Mouse (Mus musculus) E14TG2a.4 (cell line): ENCODE measurements around the gene Tbpl1.

ENCODE experiments used
- H3K27me3 ChIP-seq: 2 replicates; pipeline ENCODE4 v1.6.1; 2014; ENCODE audit warnings: low read length, control low read depth; ENCODE audit not compliant: insufficient read depth
- H3K36me3 ChIP-seq: 2 replicates; pipeline ENCODE4 v1.6.1; 2014; ENCODE audit warnings: low read length, control low read depth; ENCODE audit not compliant: insufficient read depth
- H3K4me1 ChIP-seq: replicated peaks from 2 replicates; pipeline ENCODE4 v1.6.1; 2014; ENCODE audit warnings: low read depth, low read length, control low read depth
- H3K4me3 ChIP-seq: replicated peaks from 2 replicates; pipeline ENCODE4 v1.5.1; 2014; ENCODE audit warnings: mild to moderate bottlenecking, low read length
- H3K9me3 ChIP-seq: 2 replicates; pipeline ENCODE4 v1.6.1; 2014; ENCODE audit warnings: low read length, control low read depth
- CTCF ChIP-seq: conservative IDR thresholded peaks from 2 replicates; pipeline ENCODE4 v1.5.1; 2014; ENCODE audit warnings: low read length
- NANOG ChIP-seq: IDR thresholded peaks from 2 replicates; pipeline ENCODE4 v1.6.1; 2014; ENCODE audit warnings: borderline replicate concordance, low read length, mixed read lengths
- POU5F1 ChIP-seq: IDR thresholded peaks from 2 replicates; pipeline ENCODE4 v1.6.1; 2014; ENCODE audit warnings: low read length, borderline replicate concordance

Tbpl1 gene

DNA sequence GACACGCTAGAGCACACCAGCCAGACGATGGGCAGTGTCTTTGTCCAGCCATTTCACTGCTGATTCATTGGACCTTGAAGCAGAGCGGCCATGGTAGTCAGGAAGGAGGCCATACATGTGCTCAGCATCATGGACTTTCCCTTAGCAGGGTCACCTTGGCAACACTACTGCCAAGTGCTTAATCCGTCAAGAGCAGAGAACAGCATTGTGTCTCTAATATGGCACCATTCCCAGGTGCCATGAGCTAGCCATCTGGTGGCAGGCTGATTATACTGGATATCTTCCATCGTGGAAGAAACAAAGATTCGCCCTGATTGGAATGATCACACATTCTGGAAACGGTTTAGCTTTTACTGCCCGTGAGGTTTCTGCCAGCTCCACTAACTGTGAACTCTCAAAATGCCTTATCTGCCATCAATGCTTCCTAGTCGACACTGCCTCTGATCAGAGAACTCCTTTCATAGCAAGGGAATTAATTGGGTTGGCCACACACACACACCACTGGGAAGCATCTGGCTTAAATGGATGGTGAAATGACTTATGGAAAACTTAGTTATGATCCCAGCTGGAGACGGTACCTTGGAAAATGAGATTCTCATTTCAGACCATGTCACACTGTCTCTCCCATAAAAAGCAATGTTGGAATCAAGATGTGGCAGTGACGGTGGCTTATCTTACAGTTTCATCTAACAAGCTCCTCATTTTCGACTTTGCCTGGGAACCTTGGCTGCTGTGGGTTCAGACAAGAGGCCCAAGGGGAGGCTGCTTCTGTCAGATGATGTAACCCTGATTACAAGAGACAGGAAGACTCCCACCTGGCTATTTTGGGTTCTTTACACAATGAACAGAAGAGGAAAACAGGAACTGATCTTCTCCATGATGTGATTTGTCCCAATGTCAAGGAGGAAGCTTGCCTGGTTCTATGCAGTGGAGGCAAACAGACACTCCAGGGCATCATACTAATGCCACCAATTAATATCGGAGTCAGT, 14.9 kb upstream of the Tbpl1 start:
- Histone ChIP-seq H3K4me3 (no peak overlapping the region), H3K36me3 (no peaks in the 10 kb centered on the region), H3K27me3 (0 out of 2 replicates have a peak, but pooled peaks cover 3% of the 10 kb centered on the region), H3K4me1 (no peaks in the 10 kb centered on the region), H3K9me3 (no peaks in the 10 kb centered on the region)
- TF ChIP-seq CTCF: no peak
- TF ChIP-seq POU5F1: no peak
- TF ChIP-seq NANOG: no peak

GRCm38 (mm10) chr10:22745922-22746321, 14.2 kb upstream of the Tbpl1 start:
- TF ChIP-seq NANOG (no peak), POU5F1 (no peak), CTCF (no peak)
- Histone ChIP-seq H3K4me3 (no peak overlapping the region), H3K27me3 (0 out of 2 replicates have a peak, but pooled peaks cover 3% of the 10 kb centered on the region), H3K9me3 (no peaks in the 10 kb centered on the region), H3K4me1 (no peaks in the 10 kb centered on the region), H3K36me3 (no peaks in the 10 kb centered on the region)

GRCm38 (mm10) chr10:22732181-22732580, 443 bp upstream of the Tbpl1 start:
- Histone ChIP-seq H3K27me3 (no peaks in the 10 kb centered on the region), H3K4me3 (peak overlapping the region; percentile 97), H3K9me3 (no peaks in the 10 kb centered on the region), H3K36me3 (no peaks in the 10 kb centered on the region), H3K4me1 (peaks cover 21% of the 10 kb centered on the region)
- TF ChIP-seq NANOG (no peak), POU5F1 (no peak), CTCF (no peak)

GRCm38 (mm10) chr10:22730992-22731271, 806 bp downstream of the Tbpl1 start:
- Histone ChIP-seq H3K36me3 (no peaks in the 10 kb centered on the region), H3K4me3 (peak overlapping the region; percentile 97), H3K9me3 (no peaks in the 10 kb centered on the region), H3K27me3 (no peaks in the 10 kb centered on the region), H3K4me1 (peaks cover 33% of the 10 kb centered on the region)
- TF ChIP-seq POU5F1 (no peak), CTCF (no peak), NANOG (no peak)

GRCm38 (mm10) chr10:22730266-22730991, 1.3 kb downstream of the Tbpl1 start:
- Histone ChIP-seq H3K4me3 (peak overlapping the region; percentile 97), H3K27me3 (no peaks in the 10 kb centered on the region), H3K36me3 (no peaks in the 10 kb centered on the region), H3K9me3 (no peaks in the 10 kb centered on the region), H3K4me1 (peaks cover 33% of the 10 kb centered on the region)
- TF ChIP-seq CTCF (no peak), POU5F1 (no peak), NANOG (no peak)

DNA sequence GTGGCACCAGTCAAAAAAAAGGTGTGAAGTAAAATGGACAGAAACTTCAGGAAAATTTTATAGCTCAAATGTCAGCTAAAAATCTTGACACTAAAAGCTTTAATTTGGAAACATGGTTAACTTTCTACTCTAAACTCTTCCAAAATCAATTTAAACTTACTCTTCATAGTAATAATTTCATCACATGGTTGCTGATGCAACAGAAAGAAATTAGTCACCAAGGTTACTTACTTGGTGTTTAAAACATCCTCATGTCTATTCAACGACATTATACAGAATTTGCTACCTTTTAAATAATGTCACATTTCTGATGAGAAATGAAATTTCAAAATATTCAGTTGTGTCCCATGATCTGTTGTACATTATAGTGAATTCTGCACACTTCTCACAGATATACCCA, 3.5 kb downstream of the Tbpl1 start:
- peaks cover 43% of the 10 kb centered on the region for H3K4me1 ChIP-seq
- no peaks in the 10 kb centered on the region for H3K9me3 ChIP-seq
- TF ChIP-seq POU5F1: no peak
- TF ChIP-seq CTCF: no peak
- no peak for TF ChIP-seq NANOG
- no peak overlapping the region for H3K4me3 ChIP-seq
- H3K36me3 ChIP-seq: no peaks in the 10 kb centered on the region
- no peaks in the 10 kb centered on the region for H3K27me3 ChIP-seq

GRCm38 (mm10) chr10:22726295-22726694, 5.4 kb downstream of the Tbpl1 start:
- no peaks in the 10 kb centered on the region for H3K27me3 ChIP-seq
- no peak overlapping the region for H3K4me3 ChIP-seq
- TF ChIP-seq CTCF (no peak), NANOG (no peak), POU5F1 (no peak)
- H3K4me1 ChIP-seq: peaks cover 33% of the 10 kb centered on the region
- H3K9me3 ChIP-seq: no peaks in the 10 kb centered on the region
- H3K36me3 ChIP-seq: no peaks in the 10 kb centered on the region

- Histone ChIP-seq H3K27me3 (no peaks in the 10 kb centered on the region), H3K36me3 (no peaks in the 10 kb centered on the region), H3K4me1 (peaks cover 34% of the 10 kb centered on the region), H3K4me3 (no peak overlapping the region), H3K9me3 (no peaks in the 10 kb centered on the region)
- TF ChIP-seq POU5F1 (no peak), NANOG (no peak), CTCF (no peak)
Observed at GRCm38 (mm10) chr10:22725166-22725565, 6.6 kb downstream of the Tbpl1 start.
